Mouse (Mus musculus): ENCODE measurements around the gene Nt5m. TPM values are rescaled to one million over a fixed set of nuclear protein-coding genes. Genes with fewer than 3 reads are reported as not detected.
"Not testable (repeated sequence)": the region's sequence is repeated elsewhere in the genome, so short reads cannot be mapped to it uniquely, and the experiment has no call there.

Gene Nt5m
- total RNA-seq, 2 experiments from 2014 or later: 51.8 to 54.3 TPM

DNA sequence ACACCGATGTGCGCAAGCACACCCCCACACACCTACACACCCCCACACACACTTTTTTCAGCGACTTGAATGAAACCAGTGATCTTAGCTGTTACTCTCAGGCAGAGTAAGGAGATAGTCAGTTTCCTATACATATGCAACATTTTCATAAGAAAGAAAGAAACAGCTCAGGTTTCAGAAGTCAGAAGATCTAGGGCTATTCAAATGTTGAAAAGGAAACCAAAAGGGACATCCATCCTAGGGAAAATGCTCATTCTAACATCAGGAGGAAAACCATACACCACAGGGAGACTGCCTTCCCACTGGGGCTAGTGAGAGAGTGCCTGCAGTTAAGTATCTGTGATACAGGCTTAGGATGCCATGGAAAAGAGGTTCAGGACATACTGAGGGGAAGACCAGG is 17.6 kb upstream of the Nt5m start:
- no peak for DNase-seq (ENCODE audit: extremely low spot score in 1 of 2, low spot score in 2 of 2)
- intact Hi-C loops (cut with DNase I): no loop called here

DNA sequence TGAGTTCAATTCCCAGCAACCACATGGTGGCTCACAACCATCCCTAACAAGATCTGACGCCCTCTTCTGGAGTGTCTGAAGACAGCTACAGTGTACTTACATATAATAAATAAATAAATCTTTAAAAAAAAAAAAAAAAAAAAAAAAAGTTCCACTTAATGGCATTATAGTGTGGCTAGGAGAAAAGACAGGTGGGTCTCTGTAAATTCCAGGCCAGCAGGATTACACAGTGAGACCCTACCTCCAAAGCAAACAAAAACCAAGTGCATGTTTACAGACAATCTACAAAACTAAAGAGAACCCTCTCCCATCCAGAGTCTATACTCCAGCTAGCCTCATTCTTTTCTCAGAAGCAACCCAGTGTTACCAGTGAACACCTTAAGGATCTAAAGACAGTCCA is 1.5 kb upstream of the Nt5m start:
- intact Hi-C loops (cut with DNase I); DNase-seq (ENCODE audit: extremely low spot score in 1 of 2, low spot score in 2 of 2): not testable (repeated sequence)

DNA sequence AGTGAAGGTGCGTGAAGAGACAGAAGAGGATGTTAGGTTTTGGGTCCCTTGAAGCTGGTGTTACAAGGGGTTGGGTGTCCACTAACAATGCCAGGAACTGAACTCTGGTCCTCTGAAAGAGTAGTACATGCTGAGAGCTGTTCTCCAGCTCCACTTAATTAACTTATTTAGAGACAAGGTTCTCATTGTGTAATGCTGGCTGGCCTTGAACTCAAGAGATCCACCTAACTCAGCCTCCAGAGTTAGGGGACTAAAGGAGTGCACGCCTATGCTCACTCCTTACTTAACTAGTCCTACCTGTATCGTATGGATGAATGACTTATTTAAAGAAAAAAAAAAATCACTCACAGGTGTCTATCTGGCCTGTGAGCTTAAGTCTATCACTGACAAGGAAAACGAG is 821 bp upstream of the Nt5m start:
- DNase-seq (ENCODE audit: extremely low spot score in 1 of 2, low spot score in 2 of 2): no peak
- intact Hi-C loops (cut with DNase I): no loop called here

DNA sequence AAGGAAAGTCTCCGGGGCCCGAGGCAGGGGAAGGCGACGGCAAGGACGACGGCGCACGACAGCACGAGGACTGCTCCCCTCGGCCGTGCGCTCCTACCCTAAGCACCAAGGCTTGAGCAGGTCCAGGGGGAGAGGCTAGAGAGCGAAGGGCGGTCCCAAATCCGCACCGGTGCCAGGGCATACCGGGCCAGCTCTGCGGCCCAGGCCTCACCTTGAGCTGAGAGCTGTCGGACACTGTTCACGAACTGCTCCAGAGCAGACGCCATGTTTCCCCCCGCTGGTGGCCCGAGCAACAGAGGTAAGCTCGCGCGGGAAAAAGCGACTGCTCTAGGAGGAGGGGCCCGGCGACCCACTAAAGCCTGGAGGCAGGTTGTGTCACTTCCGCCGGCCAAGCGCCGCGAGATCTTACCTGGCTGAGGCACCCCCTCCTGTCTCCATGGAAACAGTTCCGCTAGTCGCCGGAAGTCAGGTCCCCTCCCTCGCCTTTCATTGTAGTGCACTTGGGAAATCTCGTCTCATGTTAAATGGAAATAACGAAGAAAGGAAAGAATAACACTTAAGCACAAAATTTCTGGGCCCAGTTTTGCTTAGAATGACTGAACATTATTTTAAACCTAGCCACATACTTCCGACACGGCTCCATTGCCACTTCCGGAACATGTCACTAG is 346 bp downstream of the Nt5m start, which contains the start of gene Cops3:
Gene Cops3 (minus strand): TSS at position 380 of the 668 bp plus-strand sequence.
- peak; percentile 97 to 98 for DNase-seq (ENCODE audit: extremely low spot score in 1 of 2, low spot score in 2 of 2)
- intact Hi-C loops (cut with DNase I): no loop called here

DNA sequence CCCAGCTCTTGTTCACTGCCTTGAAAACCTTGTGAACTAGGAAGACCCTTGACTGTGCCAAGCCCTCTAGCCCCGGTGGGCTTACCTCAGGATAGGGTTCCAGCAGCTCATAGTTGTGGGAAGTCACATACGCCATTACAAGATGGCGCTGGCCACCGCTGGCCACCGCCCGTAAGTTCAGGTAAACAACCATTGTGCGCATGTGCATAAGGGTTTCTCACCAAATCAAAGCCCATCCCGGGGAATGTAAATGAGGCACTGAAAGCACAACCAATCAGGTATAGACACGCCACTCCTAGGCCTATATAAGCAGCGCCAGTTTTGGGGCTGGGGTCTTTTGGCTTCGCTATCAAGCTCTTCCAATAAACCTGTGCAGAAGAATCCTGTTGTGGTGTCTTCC is 7.1 kb downstream of the Nt5m start:
- DNase-seq (ENCODE audit: extremely low spot score in 1 of 2, low spot score in 2 of 2): no peak
- intact Hi-C loops (cut with DNase I): no loop called here

DNA sequence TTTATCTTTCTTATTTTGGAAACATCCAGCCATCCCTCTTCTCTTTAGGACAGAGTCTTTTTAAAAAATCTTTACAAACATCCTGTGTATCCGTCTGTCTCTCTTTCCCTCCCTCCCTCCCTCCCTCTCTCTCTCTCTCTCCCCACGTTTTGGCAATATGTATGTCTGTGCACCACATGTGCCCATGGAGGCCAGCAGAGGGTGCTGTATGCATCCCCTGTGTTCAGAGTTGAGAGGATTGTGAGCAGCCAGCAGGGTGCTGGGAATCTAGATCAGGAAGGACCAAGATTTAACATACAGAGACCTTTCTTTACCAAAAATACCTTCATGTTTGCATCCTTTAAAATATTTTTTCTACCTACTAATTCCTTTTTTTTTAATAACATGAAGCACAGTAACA is 7.9 kb downstream of the Nt5m start:
- DNase-seq (ENCODE audit: extremely low spot score in 1 of 2, low spot score in 2 of 2): peak in 1 of 2 experiments; percentile 65
- intact Hi-C loops (cut with DNase I): no loop called here

DNA sequence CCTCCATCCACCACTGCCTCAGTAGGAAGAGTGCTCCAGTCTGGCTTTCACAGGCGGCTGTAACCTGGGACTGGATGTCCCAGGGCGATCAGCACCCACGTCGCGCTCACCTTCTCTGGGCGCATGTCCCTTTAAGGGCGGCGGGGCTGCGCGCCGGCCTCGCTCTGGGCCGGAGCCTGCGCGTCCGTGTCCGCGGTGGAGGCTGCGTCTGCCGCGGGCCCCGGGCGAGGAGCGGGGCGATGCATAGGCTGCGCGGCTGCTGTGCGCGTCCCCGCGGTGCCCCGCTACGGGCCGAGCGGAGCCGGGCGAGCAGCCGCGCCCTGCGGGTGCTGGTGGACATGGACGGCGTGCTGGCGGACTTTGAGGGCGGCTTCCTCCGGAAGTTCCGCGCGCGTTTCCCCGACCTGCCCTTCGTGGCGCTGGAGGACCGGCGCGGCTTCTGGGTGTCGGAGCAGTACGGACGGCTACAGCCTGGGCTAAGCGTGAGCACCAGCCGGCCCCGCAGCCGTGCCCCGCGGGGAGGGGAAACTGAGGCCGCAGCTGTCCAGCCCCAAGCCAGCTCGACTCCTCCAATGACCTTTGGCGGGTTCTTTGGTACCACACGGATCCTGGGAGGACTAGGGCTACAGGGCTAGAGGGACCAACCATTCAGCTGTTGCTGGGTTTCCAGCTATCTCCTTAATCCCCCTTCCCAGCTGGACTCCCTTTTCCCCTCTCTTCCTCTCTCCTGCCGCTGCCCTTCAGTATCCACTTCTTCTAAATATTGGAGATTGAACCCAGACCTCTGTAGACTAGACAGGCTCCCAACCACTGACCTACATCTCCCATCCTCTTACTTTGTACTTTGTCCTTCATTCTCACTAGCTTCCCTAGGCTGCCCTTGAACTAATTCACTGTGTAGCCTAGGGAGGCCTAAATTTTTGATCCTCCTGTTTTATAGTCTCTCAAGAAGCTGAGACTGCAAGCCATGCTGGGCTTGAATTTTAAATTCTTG is 8.9 kb downstream of the Nt5m start:
- intact Hi-C loops (cut with DNase I): no loop called here
- peak; percentile 48 to 88 for DNase-seq (ENCODE audit: extremely low spot score in 1 of 2, low spot score in 2 of 2)

DNA sequence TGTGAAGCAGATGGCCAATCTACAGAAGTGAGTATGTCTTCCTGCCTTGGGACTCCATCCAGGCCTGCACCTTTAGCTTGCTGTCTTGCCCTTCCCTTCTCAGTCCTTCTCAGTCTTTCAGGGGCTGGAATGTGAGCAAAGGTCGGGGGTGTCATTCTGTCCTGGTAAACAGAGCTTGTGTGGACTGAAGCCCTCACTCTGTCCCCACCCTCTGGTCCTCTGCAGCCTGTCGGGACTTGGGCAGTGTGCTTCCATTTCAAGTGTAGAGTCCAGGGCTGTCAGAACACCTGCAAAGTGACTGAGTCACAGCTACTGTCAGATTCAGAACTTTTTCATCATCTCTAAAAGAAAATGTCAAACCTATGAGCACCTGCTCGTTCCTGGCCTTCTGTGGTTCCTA is 13.6 kb downstream of the Nt5m start:
- no peak for DNase-seq (ENCODE audit: extremely low spot score in 1 of 2, low spot score in 2 of 2)
- intact Hi-C loops (cut with DNase I): no loop called here

DNA sequence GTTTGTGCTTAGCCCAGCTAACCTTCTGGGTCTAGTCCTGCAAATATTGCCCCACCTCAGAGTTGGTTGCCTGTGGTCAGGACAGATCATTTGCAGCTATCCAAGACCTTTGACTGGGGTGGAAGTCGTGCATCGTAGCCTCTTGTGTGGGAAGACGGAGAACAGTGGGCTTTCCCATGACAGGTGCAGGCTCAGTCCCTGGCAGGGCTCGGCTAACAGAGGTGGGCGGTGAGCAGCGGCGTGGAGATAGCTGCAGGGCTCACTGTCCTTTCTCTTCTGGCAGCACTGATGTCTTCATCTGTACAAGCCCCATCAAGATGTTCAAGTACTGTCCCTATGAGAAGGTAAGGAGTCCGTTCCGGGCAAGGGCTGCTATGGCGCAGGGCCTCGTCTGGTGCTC is 21.2 kb downstream of the Nt5m start:
- intact Hi-C loops (cut with DNase I): no loop called here
- no peak for DNase-seq (ENCODE audit: extremely low spot score in 1 of 2, low spot score in 2 of 2)

DNA sequence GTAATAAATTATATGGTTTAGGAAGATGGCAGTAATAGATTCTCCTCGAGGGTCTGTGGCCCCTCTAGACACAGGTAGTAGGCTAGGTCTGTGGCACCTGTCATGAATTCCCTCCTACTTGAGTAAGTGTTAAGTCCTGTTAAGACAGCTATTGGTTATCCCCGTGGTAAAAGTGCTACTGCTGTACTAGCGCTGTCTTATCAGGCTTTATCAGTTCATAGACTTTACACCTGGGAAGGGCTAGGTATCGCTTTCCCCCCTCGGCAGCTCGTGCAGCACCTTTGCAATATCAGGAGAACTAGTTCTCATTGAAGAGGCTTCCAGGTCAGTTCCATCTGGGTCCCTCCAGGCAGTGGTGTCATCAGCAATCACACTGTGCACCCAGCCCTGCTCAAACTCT is 25.1 kb downstream of the Nt5m start:
- no peak for DNase-seq (ENCODE audit: extremely low spot score in 1 of 2, low spot score in 2 of 2)
- intact Hi-C loops (cut with DNase I): no loop called here

DNA sequence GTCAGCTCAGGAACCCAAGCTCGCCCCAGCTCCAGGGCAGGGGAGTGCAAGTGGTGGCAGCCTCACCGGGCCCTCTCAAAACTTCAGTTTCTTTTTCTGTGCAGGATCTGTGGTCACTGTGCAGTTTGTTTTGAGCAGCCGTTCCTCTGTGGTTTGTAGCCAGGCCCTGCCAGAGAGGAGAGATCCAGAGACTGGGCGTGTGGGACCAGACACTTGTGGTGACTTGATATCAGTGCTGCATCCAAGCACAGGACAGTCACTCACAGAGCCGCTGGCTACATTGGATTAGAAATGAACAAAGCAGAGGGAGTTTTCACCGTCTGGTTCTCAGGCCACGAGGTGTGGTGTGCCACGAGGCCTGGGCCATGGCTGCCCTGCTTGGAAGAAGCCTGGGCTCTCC is 32.9 kb downstream of the Nt5m start:
- no peak for DNase-seq (ENCODE audit: extremely low spot score in 1 of 2, low spot score in 2 of 2)
- intact Hi-C loops (cut with DNase I): loop anchor here (10.0 kb wide), 1 partner anchor 543 kb away; the partner anchor contains the start of genes Atpaf2 and Gid4

DNA sequence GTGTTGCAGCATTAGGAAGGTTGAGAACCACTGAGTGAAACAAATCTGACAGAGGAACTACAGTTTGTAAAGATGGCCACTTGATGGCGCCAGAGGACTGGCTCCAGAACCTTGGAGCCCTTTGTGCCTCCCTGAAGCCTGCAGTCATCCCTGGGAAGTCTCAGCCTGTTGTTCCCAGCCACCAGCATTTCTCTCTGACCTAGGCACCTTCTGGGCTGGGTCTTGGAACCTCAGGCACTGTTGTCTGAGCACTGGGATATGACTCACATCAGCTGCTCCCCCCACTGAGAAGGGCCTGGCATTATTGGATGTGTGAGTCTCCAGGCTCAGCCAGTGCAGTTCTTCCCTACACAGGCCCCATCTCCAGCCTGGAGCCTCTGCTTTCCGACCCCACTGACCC is 40.8 kb downstream of the Nt5m start:
- DNase-seq (ENCODE audit: extremely low spot score in 1 of 2, low spot score in 2 of 2): peak; percentile 75 to 83
- intact Hi-C loops (cut with DNase I): loop anchor here (1.0 to 5.0 kb wide), 4 partner anchors 67 to 196 kb away; partner anchors contain the start of genes Med9 and Rasd1

DNA sequence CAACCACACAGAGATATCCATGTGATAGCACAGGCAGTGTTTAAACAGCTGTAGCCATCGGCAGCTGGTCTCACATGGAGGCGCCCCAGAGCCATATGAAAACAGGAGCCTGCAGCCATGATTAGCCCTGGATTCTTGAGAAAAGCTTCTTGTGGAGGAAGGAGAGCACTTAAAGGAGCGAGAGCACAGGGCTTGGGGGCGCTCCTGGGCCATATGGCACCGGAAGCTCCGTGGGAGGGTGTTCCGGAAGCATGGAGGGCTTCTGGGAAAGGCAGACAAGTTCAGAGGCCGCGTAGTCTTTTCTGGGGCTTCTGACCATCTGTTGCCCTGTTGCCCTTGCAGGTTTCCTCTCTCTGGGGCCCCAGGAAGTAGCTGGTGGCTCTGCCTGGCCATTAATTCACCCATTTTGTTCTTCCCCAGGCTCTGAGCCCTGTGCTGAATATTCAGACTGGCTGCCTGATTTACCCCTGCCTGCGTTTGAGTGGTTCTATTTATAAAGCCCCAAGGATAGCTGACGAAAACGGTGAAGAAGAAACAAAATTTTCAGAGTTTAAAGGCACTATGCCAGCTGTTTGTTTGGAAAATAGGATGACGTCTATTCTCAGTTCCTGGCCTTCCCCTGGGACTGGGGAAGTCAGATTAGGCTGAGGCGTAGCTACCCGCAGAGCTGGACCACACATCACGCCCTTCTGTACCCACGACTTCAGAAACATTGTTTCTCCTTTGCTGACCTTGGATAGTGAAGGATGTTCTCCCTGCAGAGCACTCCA is 46.2 kb downstream of the Nt5m start:
- peak in 1 of 2 experiments; percentile 68 for DNase-seq (ENCODE audit: extremely low spot score in 1 of 2, low spot score in 2 of 2)
- intact Hi-C loops (cut with DNase I): no loop called here

DNA sequence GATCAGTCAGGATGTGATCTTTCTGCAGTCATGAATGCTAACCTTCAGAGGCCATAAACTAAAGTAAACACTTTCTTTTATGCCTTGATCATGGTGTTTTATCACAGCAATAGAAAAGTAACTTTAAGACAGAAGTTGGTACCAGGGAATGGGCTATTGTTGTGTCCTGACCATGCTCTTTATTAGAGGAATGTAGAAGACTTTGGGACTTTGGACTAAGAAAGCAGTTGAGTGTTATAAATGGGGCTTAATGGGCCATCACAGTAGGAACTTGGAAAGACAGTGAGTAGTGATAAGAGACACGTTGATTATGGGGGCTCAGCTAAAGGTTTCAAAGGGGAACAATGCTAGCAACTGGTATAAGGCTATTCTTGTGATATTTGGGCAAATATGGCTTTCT is 47.7 kb downstream of the Nt5m start:
- intact Hi-C loops (cut with DNase I): no loop called here
- no peak for DNase-seq (ENCODE audit: extremely low spot score in 1 of 2, low spot score in 2 of 2)

DNA sequence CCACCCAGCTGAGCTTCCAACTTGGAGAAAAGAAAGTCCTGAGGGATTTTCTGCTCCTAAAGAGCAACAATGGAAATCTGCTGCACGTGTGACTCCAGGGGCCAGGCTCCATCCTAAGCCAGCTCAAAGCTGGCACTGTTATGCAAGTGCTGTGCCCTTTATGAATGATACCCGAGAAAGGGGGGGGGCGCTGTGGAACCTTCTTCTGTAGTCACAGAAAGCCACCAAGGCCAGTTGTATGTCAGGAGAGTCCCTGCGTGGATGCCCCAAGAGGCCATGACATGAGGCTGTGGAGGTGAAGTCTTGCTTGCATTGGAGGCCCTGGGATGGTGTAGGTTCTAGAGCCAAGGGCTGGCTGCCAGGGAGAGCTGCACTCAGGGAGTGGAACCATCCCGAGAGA is 48.9 kb downstream of the Nt5m start:
- no peak for DNase-seq (ENCODE audit: extremely low spot score in 1 of 2, low spot score in 2 of 2)
- intact Hi-C loops (cut with DNase I): no loop called here

DNA sequence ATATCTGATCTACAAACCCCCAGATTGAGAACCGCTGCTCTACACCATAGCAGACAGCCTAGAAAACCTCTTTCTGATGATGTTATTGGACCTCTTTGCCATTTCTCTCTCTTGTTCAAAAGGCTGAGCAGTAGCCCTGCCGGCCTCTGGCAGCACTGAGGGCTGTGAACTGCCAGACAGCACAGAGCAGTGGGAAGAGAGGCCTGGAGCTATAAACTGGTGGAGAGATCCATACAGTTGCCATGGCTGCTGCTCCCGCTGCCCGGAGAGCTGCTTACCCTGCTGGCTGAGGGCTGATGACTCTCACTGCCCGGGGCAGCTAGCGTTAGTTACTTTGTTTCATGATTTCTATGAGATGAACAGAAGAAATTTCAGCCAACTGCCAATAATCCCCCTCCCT is 52.6 kb downstream of the Nt5m start:
- intact Hi-C loops (cut with DNase I): no loop called here
- no peak for DNase-seq (ENCODE audit: extremely low spot score in 1 of 2, low spot score in 2 of 2)

DNA sequence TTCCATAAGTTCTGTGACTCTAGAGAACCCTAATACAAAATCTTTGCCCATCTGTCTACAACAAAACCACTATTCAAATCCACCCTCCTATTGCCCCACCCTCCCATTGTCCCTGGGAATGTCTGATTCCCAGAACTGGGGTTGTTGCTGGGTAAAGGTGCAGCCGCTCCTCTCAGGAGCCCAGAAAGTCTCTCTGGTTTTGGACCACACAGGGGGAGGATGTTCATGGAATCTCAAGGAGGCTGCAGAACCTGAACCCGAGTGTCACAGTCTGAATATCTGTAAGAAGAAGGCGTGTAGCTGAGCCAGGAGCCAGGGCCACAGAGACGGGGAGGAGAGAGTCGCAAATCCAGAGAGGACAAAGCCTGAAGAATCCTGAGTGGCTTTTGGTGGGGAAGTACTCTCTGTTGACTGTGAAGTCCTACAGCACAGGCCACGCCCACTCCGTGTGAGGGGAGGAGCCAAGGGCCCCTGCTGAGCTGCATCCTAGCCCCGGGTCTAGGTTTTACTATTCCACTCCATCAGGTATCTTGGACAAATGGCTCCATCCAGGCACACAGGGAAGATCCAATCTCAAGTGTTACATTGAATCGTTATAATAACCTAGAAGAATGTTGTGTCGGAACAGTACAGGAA is 54.0 kb downstream of the Nt5m start:
- no peak for DNase-seq (ENCODE audit: extremely low spot score in 1 of 2, low spot score in 2 of 2)
- intact Hi-C loops (cut with DNase I): no loop called here

DNA sequence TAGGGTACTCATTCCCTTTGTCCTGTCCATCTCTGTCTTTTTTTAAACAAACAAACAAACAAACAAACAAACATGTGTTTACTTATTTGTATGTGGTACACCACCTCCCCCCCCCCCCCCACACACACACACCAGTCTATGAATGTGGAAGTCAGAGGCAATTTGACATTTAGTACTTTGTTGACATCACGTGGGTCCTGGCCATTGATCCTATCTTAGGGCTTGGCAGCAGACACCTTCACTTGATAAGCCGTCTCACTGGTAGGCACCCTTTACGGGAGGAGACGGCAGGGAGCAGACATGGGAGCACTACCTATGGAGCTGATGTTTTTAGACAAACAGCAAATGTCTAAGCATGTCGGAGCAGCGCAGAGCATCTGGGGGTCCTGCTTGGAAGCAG is 55.7 kb downstream of the Nt5m start:
- intact Hi-C loops (cut with DNase I): no loop called here
- DNase-seq (ENCODE audit: extremely low spot score in 1 of 2, low spot score in 2 of 2): peak in 1 of 2 experiments; percentile 12

DNA sequence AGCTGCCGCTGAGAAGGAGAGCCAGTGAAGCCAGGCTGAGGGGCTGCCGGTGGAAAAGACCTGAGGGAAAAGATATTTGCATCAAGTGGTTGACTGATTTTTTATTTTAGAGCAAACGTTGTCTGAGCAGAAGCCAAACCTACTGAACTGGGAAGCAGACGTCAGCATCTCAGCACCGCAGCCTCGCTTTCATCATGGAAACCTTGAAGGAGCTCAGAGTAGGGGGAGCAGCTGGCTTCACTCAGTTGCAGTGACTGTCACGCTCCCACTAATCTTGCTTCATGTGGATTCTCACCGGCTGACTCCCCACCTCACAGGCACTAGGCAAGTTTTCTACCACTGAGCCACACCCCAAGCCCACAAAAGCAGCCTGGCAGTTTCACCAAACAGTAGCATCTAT is 56.1 kb downstream of the Nt5m start:
- intact Hi-C loops (cut with DNase I): no loop called here
- DNase-seq (ENCODE audit: extremely low spot score in 1 of 2, low spot score in 2 of 2): peak in 1 of 2 experiments; percentile 18
